Mouse (Mus musculus) lung, postnatal 0 days (tissue): ENCODE data around the gene Thsd7a.

Experiments used
- CTCF ChIP-seq: IDR thresholded peaks from 2 replicates; pipeline ENCODE4 v1.5.1; 2016; ENCODE audit warnings: antibody characterized with exemption, mild to moderate bottlenecking
- EP300 ChIP-seq: IDR thresholded peaks from 2 replicates; pipeline ENCODE4 v1.6.1; 2016; ENCODE audit warnings: antibody characterized with exemption, mild to moderate bottlenecking, control low read depth

DNA sequence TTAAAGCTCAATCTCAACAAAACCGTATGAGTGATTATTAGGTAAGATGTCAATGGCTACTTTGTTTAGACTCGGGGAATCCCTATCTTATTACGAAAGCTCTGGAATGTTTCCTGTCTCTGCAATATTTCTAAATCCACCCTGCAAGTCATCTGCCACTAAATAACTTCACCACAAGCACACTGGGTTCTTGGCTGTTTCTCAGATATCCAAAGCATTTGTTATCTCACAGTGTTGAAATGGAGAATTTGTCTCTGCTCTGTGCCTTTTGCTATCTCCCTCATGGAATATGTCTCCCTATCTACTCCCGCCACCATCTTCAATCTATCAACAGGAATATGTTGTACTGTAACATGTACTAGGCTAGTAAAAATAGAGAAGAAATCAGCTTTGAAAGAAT is 290.4 kb downstream of the Thsd7a start:
- TF ChIP-seq CTCF (no peak), EP300 (0 out of 2 replicates have a peak, but pooled peaks have one; percentile 25)
